Comparison of ENCODE assay signal across 18 mouse cellular contexts in genomic region chr8:115010769-115011073, GRCm38 (mm10).
A peak's percentile ranks its signal among the peaks of the same experiment; 100 is the strongest.
DNase-seq lines count a peak whose midpoint lies in the region; ATAC-seq and TF ChIP-seq lines count a peak whose summit lies in the region.
"Had no signal": no experiment of that assay in that cellular context is flagged by ENCODE, and none has a peak within 500 bp of the region (broad histone marks: within the 10 kb centered on the region; RNA-seq: fewer than 3 reads in every experiment).

No protein-coding gene starts in this region.

- no peaks in the 10 kb centered on the region for H3K4me1 ChIP-seq in ES-Bruce4 (ENCODE audit: control insufficient read depth, insufficient read depth, low read length)
- H3K4me1 ChIP-seq in midbrain, embryonic 13.5 days (replicated peaks), result peaks cover 28% of the 10 kb centered on the region
- H3K4me1 ChIP-seq: liver, embryonic 15.5 days had no signal

- peak overlapping the region; percentile 70; the same call in 1 of the 2 replicates for H3K27ac ChIP-seq in ES-Bruce4 (ENCODE audit: insufficient read depth, low read length)
- no peak overlapping the region for H3K27ac ChIP-seq in midbrain, embryonic 13.5 days
- H3K27ac ChIP-seq: gastrocnemius, adult 2 months; hindbrain, embryonic 14.5 days; liver, embryonic 15.5 days had no signal

- DNase-seq in kidney, postnatal 10 days, result peak; percentile 17
- DNase-seq in kidney, adult 18-20 months, result no peak
- peak; percentile 42 for DNase-seq in ZHBTc4 (ENCODE audit: low read depth, low spot score)
- no peak for DNase-seq in layer of hippocampus, adult 9-10 months (ENCODE audit: low spot score)
- no peak for DNase-seq in natural killer cell, adult 2 months (ENCODE audit: low spot score in 2 of 2)
- DNase-seq: adrenal gland, postnatal 36 days; cerebellum, postnatal 36 days; gastrocnemius, adult 2 months; layer of hippocampus, postnatal 36 days; right cerebral cortex, postnatal 14 days; thymus, postnatal 36 days had no signal

- H3K9ac ChIP-seq in ES-Bruce4 (ENCODE audit: low read depth, poor library complexity, severe bottlenecking), result no peak overlapping the region
- H3K9ac ChIP-seq in midbrain, embryonic 13.5 days (replicated peaks), result no peak overlapping the region
- H3K9ac ChIP-seq: heart, embryonic 12.5 days; hindbrain, embryonic 14.5 days; kidney, embryonic 15.5 days; liver, embryonic 15.5 days had no signal

- no peak for TF ChIP-seq POLR2A in ES-Bruce4 (IDR thresholded peaks at IDR 0.05; ENCODE audit: insufficient read depth, low read length)

- no peaks in the 10 kb centered on the region for H3K9me3 ChIP-seq in ES-Bruce4 (replicated peaks; ENCODE audit: control insufficient read depth, insufficient read depth, low read length, poor library complexity, severe bottlenecking)
- no peaks in the 10 kb centered on the region for H3K9me3 ChIP-seq in midbrain, embryonic 13.5 days
- H3K9me3 ChIP-seq: heart, embryonic 12.5 days; kidney, embryonic 15.5 days; limb, embryonic 10.5 days; liver, embryonic 15.5 days had no signal

- H3K4me2 ChIP-seq in midbrain, embryonic 13.5 days (replicated peaks), result peak overlapping the region; percentile 16
- H3K4me2 ChIP-seq: heart, embryonic 12.5 days; hindbrain, embryonic 14.5 days; kidney, embryonic 15.5 days; liver, embryonic 15.5 days had no signal

- no peaks in the 10 kb centered on the region for H3K36me3 ChIP-seq in ES-Bruce4 (ENCODE audit: control insufficient read depth, insufficient read depth, low read length, poor library complexity, severe bottlenecking)
- H3K36me3 ChIP-seq in midbrain, embryonic 13.5 days, result no peaks in the 10 kb centered on the region
- H3K36me3 ChIP-seq: heart, embryonic 12.5 days; kidney, embryonic 15.5 days; limb, embryonic 10.5 days; liver, embryonic 15.5 days had no signal

- H3K27me3 ChIP-seq in ES-Bruce4 (ENCODE audit: control insufficient read depth, insufficient read depth, low read length, poor library complexity, severe bottlenecking), result no peaks in the 10 kb centered on the region
- H3K27me3 ChIP-seq in midbrain, embryonic 13.5 days, result peaks cover 18% of the 10 kb centered on the region
- H3K27me3 ChIP-seq: liver, embryonic 15.5 days had no signal

- no peak for ATAC-seq in midbrain, embryonic 13.5 days

- TF ChIP-seq EP300 in ES-Bruce4 (IDR thresholded peaks at IDR 0.05; ENCODE audit: insufficient read depth, low read depth, low read length), result peak; percentile 78

- WGBS in midbrain, embryonic 13.5 days, result 16% methylated on average over 9 of the region's 9 CpGs

- no peak overlapping the region for H3K4me3 ChIP-seq in ES-Bruce4 (ENCODE audit: low read depth, low read length)
- no peak overlapping the region for H3K4me3 ChIP-seq in midbrain, embryonic 13.5 days (replicated peaks)
- H3K4me3 ChIP-seq: gastrocnemius, adult 2 months; heart, embryonic 12.5 days; kidney, embryonic 15.5 days; limb, embryonic 10.5 days; liver, embryonic 15.5 days had no signal

- TF ChIP-seq CTCF in ES-Bruce4 (IDR thresholded peaks at IDR 0.05; ENCODE audit: low read depth, low read length), result no peak

Comparison
In these comparisons a context has a peak if more than half of its experiments do, and no peak if none do; other contexts are left out.
1. DNase-seq: peak in kidney, postnatal 10 days (single experiment) and ZHBTc4 (single experiment); none in kidney, adult 18-20 months (single experiment), layer of hippocampus, adult 9-10 months (single experiment) and natural killer cell, adult 2 months (0 of 2).